Mouse (Mus musculus): ENCODE results near the gene Tdrd9.

GRCm38 (mm10) chr12:111983165-111983564 is 11.8 kb downstream of the Tdrd9 start:
- no peak for TF ChIP-seq CTCF (IDR thresholded peaks at IDR 0.05; ENCODE audit: low read depth)
- no peak for TF ChIP-seq EP300 (IDR thresholded peaks at IDR 0.05; ENCODE audit: low read depth)

All from liver, embryonic 14.5 days (tissue).